Mouse (Mus musculus): ENCODE results near the gene Rnf11.

The Rnf11 gene

DNA sequence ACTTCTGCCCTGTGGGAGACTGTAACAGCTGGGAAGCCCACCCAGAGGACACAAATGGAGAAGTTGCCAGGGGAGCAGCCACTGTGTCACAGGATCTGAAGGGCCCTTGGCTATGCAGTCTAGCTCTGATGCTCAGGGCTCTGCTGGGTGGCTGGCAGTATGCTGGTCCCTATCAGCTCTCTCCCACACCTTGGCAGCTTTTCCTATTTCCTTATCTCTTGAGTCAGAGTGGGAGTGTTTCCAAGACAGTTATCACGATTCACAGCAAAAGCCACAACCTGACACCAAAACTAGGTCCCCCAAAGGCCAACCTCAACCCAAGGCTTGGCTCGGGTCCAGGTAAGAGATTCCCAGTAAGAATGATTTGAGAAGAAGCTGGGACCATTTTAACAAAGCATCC is 39.1 kb downstream of the Rnf11 start:
- DNase-seq (ENCODE audit: low read depth in 1 of 2, low spot score in 2 of 2), result no peak

DNA sequence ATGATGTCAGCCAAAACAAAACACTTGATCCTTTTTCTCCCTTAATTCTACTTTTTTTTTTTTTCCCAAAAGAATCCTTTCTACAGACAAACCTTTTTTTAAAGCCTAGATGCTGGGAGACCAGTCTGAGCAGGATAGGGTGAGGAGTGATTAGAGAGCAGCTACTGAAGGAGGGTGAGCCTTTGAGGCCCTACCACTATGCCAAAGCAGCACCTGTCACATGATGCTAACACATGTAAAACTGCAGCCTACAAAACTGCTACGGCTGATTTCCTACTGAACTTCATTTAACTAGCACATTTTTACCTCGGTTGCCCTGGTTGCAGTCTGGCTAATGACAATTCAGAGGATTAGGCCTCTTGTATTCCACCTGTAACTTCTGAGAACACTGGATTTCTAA is 39.6 kb downstream of the Rnf11 start:
- no peak for DNase-seq (ENCODE audit: low read depth in 1 of 2, low spot score in 2 of 2)

DNA sequence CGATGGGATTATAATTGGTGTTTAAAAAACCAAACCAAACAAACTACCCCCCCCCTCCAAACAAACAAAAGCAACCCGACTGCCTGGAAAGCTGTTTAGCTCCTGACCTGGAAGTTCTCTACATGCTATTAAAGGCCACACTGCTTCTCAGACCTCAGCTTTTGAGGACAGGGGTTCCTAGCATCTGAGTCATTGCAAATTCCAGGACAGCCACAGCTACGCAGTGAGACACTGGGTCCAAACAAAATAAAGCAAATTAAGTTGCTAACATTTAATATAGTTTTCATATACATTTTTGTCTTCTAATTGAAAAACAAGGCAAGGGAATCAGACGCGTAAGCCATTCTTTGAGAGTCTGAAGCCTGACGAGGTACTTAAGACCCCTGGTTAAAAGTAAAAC is 40.1 kb downstream of the Rnf11 start:
- no peak for DNase-seq (ENCODE audit: low read depth in 1 of 2, low spot score in 2 of 2)

DNA sequence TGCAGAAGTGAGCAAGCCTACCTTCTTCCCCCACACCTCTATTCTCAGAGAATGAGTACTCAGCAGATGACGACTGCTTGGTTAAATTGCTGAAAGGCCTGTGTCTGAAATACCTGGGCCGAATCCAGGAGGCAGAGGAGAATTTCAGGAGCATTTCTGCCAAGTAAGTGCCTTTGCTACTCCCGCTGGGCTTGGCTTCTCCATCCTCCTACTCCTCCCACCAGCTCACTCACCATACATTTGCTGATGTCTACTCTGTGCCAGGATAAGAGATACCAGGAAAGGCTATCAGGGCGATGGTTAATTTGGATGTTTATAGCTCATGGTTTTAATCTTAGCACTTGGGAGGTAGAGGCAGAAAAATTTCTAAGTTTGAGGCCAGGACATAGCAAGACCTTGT is 41.9 kb downstream of the Rnf11 start:
- no peak for DNase-seq (ENCODE audit: low read depth in 1 of 2, low spot score in 2 of 2)

DNA sequence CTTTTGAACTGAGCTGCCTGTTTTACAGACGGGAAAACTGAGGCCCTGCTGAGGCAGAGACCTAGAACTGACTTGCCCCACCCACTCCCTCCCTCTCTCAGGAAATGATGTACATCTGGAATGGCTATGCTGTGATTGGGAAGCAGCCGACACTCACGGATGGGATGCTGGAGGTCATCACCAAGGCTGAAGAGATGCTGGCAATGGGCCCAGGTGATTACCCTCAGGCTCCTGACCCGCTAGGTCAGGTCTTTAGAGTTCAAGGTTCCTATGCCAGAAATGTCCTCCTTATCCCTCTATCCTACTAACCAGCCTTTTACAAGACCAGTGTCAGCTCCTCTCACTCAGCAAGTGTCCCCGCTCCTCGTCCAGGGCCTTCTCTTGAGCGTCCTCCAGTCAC is 42.4 kb downstream of the Rnf11 start:
- no peak for DNase-seq (ENCODE audit: low read depth in 1 of 2, low spot score in 2 of 2)

DNA sequence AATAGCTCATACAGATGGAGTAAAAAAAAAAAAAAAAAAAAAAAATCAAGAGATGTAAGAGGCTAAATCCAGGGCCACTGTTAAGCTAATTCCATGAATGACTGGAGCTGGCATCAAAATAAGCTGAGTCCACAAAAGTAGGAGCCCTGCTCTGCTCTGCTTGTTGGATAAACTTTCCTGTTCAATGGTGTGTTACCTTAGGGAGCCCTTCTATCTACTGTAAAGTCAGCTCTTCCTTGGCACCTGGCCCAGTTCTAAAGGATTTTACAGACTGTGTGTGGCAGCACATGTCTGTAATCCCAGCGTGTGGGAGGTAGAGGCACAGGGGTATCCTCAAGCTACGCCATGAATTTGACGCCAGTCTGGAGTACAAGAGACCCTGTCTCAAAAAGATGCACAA is 43.5 kb downstream of the Rnf11 start:
- no peak for DNase-seq (ENCODE audit: low read depth in 1 of 2, low spot score in 2 of 2)

DNA sequence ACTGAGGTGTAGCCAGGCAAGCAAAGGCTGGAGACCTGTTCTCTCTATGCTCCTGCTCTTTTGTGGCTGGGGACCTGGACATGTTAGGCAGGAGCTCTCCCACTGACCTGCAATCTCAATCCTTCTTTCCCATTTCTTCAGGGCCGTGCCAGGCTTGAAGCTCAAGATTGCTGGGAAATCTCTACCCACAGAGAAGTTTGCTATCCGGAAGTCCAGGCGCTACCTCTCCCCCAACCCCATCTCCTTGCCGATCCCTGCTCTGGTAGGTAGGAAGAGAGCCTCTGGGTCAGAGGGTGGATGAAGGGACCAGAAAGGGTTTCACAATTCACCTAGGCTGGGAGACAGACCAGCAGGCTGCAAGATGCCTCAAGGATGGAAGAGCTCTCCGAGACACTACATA is 44.1 kb downstream of the Rnf11 start:
- no peak for DNase-seq (ENCODE audit: low read depth in 1 of 2, low spot score in 2 of 2)

DNA sequence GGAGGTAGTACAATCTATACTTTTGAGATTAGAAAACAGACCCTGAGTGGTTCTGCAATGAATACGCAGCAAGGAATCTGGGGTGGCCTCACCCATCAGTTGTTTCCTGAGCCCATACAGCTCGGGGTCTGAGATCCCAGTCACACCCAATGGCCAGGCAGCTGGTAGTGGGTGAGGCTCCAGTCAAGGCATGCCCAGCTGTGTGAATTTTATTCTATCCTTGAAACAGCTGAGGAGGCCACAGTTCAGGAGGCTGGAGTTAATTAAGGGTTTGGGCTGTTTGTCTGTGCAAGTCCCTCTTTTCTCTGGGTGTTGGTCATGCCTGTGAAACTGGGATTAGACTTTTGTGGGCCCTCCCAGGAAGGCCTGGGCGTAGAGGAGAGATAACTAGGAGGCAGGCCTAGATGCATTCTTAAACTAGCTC is 44.7 kb downstream of the Rnf11 start:
- no peak for DNase-seq (ENCODE audit: low read depth in 1 of 2, low spot score in 2 of 2)

DNA sequence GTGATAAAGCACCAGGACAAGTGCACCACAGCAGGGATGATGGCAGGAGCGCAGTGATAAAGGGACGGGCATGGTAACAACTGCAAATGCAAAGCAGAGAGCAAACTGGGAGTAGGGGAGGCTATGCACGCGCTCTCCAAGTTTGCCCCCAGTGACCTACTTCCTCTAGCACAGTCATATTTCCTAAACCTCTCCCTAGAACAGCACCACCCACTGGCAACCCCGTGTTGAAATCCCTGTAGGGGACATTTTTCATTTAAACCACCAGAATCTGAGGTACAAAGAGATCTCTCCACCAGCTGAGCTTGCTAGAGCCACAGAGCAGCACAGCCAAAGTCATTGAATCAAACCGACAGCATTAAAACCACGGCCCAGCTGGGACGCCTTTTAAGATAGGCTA is 45.4 kb downstream of the Rnf11 start:
- no peak for DNase-seq (ENCODE audit: low read depth in 1 of 2, low spot score in 2 of 2)

DNA sequence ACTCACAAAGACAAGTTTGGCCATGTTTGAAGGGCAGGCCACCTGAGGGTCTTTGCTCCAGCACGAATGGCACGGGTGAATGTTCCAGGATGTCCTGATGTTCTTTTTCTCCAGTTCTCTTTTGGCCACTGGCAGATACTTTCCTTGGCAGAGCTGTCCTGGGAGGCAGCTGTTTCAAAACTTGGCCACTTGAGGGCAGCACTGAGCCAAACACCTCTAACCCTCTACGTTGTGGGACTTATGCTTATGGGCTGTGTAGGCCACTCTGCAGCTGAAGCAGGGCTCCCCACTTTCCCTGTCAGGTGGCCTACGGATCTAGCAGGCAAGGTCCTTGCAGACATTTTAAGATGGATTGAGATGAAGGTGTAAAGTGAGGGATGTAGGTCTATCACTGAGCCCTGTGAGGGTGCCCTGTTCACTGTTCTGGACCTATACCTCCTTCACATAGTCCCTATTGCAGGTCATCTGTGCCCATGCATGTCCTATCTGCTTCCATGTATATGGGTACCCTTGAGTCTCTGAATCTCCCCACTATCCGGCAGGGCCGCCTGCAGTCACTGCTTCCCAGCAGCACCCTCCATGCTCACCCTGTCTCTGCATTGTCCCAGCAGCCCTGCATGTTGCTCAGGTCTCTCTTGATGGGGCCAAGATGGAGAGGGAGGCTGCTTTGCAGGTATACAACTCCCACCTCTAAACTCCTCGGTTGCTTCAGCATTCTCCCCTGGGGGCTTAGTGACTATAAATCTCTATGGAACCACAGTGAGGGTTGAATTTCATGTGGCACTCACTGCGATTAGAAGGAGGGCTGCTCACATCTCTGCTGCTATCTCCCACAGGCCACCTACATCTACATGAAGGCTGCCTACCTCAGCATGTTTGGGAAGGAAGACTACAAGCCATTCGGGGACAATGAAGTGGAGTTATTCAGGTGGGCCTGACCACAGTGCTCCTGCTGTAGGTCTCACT is 46.3 kb downstream of the Rnf11 start:
- DNase-seq (ENCODE audit: low read depth in 1 of 2, low spot score in 2 of 2), result peak; percentile 28 to 53

DNA sequence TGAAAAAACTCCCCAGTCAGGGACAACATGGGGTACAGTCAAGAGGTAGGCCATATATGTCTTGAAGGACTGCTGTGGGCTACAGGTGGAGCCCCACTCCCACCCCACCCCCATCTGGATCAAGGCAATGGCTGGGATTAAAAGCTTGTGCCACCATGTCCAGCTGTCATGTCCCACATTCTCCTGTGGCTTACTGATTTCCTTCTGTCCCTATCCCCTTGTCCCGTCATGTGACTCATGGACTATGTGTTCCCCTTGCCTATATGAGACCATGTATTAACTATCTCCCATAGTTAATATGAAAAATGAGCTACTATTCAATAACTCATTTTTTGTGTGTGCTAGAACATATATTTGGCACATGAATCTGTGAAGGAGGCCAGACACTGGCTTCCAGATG is 50.3 kb downstream of the Rnf11 start:
- DNase-seq (ENCODE audit: low read depth in 1 of 2, low spot score in 2 of 2), result no peak

DNA sequence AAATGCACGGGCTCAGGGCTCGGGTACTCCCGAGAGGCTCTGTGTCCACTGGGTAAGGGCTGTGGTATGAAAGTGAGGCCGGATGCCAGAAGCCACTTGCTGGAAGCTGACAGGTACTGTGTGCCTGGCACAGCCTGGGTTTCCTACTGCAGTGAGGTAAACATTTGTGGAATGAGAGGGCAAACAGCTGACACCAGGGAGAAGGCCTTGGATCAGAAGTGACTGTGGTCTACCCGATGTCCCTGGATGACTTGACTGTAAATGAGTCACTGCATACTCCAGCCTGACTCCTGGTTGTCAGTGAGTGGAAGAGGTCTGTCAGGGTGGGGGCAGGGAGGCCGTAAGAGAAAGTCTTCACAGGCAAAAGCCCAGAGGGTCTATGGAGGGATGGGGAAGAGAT is 50.9 kb downstream of the Rnf11 start:
- no peak for DNase-seq (ENCODE audit: low read depth in 1 of 2, low spot score in 2 of 2)

DNA sequence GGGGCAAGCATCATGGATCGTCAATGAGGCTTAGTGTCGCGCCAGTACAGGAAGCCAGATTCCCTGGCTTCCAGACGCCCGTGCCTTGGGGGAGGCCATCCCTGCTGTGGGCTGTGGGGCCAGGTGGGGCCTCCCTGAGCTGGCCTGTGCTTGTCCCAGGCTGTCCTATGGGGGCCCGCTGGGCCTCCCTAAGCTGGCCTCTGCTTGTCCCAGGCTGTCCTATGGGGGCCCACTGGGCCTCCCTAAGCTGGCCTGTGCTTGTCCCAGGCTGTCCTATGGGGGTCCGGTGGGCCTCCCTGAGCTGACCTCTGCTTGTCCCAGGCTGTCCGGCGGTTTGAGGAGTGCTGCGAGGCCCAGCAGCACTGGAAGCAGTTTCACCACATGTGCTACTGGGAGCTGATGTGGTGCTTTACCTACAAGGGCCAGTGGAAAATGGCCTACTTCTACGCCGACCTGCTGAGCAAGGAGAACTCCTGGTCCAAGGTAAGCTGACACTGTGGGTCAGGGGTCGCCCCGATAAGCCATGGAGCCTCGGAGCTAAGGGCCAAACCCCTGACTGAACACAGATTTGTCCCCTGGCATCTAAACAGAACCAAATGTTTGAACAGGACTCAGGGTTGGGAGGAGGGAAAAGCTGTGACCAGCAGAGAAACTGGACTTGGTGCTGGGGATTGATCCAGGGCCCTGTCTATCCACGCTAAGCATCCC is 51.7 kb downstream of the Rnf11 start:
- DNase-seq (ENCODE audit: low read depth in 1 of 2, low spot score in 2 of 2), result no peak

DNA sequence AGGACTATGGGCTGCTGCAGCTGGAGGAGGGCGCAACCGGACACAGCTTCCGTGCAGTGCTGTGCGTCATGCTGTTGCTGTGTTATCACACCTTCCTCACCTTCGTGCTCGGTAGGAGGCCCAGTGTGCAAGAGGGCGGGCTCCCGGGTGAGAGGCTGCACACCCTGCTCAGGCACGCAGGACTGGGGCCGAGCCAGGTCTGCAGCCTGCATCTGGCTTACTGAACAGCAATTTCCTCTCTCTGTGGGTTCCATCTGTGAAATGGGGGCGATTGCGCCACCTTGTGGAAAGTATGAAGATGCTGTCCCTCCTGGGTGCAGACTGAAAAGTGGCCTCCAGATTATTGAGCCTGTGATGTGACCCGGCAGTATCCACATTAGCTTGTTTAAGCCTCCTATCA is 53.7 kb downstream of the Rnf11 start:
- peak in 1 of 2 experiments; percentile 39 for DNase-seq (ENCODE audit: low read depth in 1 of 2, low spot score in 2 of 2)

DNA sequence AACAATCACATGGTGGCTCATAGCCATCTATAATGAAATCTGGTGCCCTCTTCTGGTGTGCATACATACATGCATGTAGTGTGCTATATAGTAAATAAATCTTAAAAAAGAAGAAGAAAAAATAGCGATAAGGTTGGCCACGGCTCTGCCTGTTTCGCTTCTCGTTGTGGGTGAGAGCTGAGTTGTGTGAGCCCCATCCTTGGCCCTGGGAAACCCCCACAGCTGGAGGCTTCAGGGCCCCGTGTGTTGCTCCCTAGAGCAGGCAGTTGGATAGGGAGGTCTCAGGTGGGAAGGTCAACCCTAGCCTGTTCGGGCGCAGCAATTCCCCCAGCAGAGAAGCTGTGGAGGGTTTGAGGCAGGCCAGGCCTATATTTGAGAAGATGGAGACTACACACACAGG is 54.3 kb downstream of the Rnf11 start:
- DNase-seq (ENCODE audit: low read depth in 1 of 2, low spot score in 2 of 2), result no peak

DNA sequence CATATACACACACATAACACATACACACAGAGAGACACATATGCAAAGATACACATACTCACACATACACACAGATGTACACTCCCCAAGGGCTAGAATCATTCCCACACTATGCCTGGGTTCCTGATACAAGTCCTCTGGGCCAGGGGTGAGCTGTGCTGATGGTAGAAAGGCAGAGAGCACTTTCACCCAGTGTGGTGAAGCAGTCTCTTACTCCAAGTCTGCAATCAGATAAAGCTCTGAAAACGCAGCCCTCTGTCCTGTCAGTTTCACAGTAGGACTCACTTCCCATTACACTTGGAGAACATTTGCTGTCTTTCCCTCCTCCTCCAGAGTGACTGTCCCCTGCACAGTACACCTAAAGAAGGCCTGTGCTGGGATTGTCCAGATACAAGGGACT is 57.5 kb downstream of the Rnf11 start:
- no peak for DNase-seq (ENCODE audit: low read depth in 1 of 2, low spot score in 2 of 2)

DNA sequence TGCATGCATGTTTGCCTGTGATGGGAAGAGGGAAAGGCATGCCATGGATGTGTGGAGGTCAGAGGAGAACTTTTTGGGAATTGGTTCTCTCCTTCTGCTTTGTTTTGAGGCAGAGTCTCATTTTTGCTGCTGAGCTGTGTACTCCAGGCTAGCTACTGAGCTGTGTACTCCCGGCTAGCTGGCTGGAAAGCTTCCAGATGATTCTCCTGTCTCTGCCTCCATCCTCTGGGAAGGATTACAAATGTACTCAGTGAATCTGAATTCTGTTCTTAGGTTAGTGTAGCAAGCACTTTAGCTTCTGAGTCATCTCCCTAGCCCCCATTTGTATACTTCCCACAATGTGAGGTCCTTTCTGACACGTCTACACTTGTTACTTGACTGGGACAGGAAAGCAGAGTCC is 61.1 kb downstream of the Rnf11 start:
- no peak for DNase-seq (ENCODE audit: low read depth in 1 of 2, low spot score in 2 of 2)

DNA sequence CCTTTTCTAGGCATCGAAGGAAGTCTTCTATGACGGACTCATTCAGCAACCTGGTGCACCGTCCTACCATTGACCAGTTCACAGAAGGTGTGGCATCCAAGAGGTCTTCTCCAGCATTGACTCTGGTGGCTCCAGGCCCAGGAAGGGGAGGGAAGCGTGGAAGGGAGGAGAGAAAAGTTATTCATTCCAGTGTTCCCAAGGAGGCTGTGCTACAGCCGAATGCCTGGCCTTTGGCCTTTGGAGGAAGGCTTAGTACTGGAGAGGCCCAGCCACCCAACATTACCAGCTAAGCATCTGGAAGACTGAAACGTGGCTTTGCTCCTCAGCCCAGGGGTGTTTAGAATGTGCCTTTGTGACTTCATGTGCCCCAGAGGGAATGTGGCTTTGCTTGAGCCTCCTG is 62.1 kb downstream of the Rnf11 start:
- DNase-seq (ENCODE audit: low read depth in 1 of 2, low spot score in 2 of 2), result no peak

DNA sequence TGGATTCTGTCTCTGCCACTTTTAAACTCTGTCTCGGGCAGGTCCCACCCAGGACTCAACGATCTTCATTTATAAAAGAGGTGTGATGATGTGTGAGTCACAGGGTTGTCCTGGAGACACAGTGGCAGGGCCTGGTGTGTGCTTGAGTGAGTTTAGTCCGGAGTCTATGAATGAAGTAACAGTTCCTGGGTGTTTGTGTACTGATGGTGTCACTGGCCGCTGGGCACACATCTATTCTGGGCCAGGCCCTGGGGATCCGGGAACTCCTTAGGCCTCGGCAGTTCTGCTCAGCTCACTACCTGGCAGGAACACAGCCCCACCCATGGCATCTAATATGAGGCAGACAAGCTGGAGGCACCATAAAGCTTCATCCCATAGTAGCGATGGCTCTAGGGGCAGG is 62.9 kb downstream of the Rnf11 start:
- no peak for DNase-seq (ENCODE audit: low read depth in 1 of 2, low spot score in 2 of 2)

DNA sequence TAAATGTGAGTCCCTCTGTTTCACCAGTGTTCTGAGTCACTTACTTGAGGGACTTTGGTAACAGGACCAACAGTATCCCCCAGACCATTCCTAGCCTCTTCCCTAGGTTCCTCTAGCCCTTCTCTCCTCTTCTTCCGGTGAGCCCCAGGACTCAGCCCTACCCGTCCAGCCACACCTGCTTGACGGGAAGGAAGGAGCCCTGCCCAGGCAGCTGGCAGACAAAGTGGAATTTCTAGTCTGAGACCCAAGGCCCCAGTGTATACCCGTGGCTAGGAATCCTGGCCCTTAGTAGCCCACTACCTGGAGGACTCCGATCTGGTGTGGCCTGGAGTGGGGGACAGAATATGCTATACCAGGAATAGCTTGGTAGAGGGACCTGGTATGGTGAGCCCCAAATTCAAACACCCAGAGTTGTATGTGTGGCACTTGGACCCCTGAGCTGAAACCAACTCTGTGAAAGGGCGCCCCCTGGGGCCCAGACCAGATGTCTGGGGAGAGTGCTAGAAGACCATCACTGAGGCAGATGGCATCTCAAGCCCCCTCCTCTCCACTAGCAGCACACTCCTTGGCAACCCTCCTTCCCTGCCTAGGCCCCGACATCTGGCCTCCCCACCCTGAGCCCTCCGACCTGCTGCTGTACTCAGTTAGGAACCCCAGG is 64.3 kb downstream of the Rnf11 start:
- no peak for DNase-seq (ENCODE audit: low read depth in 1 of 2, low spot score in 2 of 2)

DNA sequence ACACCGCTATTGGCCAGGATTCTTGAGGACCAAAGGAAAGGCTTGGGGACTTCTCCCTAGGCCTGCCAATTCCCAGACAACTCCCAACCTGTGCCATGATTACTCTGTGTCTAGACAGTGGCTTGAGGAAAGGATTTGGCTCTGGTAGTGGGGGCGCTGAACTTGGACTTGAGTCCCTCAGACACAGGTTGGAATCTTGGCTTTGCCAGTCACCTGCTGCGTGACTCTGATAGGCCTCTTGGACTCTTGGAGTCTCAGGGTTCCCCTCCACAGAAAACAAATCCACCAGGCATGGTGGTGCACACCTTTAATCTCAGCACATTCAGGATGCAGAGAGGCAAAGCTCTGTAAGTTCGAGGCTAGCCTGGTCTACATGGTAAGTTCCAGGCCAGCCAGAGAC is 65.0 kb downstream of the Rnf11 start:
- no peak for DNase-seq (ENCODE audit: low read depth in 1 of 2, low spot score in 2 of 2)

DNA sequence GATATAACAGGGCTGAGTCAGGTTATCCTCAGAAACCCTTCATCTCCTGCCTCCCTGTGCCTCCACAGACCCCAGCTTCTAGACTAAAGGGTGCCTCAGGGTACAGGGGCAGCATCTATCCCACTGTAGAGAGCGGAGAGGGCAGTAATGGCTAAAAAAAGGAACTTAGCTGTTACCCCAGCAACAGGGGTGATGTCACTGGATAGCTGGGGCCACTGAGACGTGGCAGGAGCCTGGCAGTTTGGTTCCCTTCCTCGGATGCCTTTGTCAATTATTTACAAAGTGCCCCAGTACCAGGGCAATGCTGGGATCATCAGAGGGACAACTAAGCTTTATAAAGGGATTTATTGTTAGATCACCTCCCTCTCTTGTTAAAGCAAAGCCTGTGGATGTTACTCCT is 65.5 kb downstream of the Rnf11 start:
- DNase-seq (ENCODE audit: low read depth in 1 of 2, low spot score in 2 of 2), result no peak
